Mouse (Mus musculus) liver, embryonic 14.5 days (tissue): ENCODE measurements at regions not wholly inside any gene's neighbourhood (a gene's known extent, or its start where the extent isn't known, plus 50 kb on each side); places are given as distances from the start of the nearest gene placed in this dataset.

Experiments used
- CTCF ChIP-seq: IDR thresholded peaks from 2 replicates; pipeline ENCODE4 v1.5.1; 2016; ENCODE audit warnings: antibody characterized with exemption, low read depth, control low read depth
- EP300 ChIP-seq: IDR thresholded peaks from 2 replicates; pipeline ENCODE4 v1.6.1; 2016; ENCODE audit warnings: antibody characterized with exemption, low read depth

DNA sequence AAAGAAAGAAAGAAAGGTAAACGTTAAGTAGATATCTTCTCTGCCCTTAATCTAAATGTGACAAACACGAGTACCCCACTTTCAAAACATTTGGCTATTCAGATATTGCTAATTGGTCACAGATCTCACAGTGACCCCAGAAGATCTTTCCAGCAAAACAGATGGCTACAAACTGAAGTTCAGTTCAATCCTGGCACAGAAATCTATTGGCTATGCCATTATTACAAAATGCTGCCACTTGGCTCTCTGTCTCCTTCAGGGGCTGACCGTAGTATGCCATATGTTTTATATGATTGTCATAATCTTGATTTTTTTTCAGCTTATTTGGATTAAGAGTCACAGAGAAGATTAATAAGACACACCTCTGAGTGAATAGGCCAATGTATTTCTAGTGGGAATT lies 873.2 kb downstream of the Slc22a22 start:
- TF ChIP-seq EP300 (no peak), CTCF (no peak)
